Mouse (Mus musculus) retina, adult 2 months (tissue): ENCODE measurements around the gene Creb3l4.
"Not testable (repeated sequence)": the region's sequence is repeated elsewhere in the genome, so short reads cannot be mapped to it uniquely, and the experiment has no call there.

Experiments used
- DNase-seq: peaks from one replicate; pipeline ENCODE4 v3.0.0-alpha.2; 2012; ENCODE audit warnings: low read depth, low spot score

The Creb3l4 gene

GRCm38 (mm10) chr3:90265034-90265931, 22.0 kb upstream of the Creb3l4 start, which contains the start of gene Dennd4b:
Gene Dennd4b, plus strand, starts transcription at chr3:90265185.
- DNase-seq: peak; percentile 71

- no peak for DNase-seq
Measured at GRCm38 (mm10) chr3:90264687-90265033, 21.3 kb upstream of the Creb3l4 start.

GRCm38 (mm10) chr3:90263121-90263771, 19.9 kb upstream of the Creb3l4 start:
- no peak for DNase-seq

GRCm38 (mm10) chr3:90258521-90258920, 15.2 kb upstream of the Creb3l4 start:
- DNase-seq: no peak

- no peak for DNase-seq
Measured at GRCm38 (mm10) chr3:90256731-90257530, 13.6 kb upstream of the Creb3l4 start.

- DNase-seq: no peak
Measured at GRCm38 (mm10) chr3:90255784-90256353, 12.6 kb upstream of the Creb3l4 start.

- DNase-seq: no peak
Measured at GRCm38 (mm10) chr3:90255194-90255565, 11.9 kb upstream of the Creb3l4 start.

GRCm38 (mm10) chr3:90254419-90255193, 11.3 kb upstream of the Creb3l4 start:
- no peak for DNase-seq

- DNase-seq: peak; percentile 93
Measured at GRCm38 (mm10) chr3:90253653-90254418, 10.5 kb upstream of the Creb3l4 start, which contains the start of gene Crtc2. Gene Crtc2, plus strand, starts transcription at chr3:90254163.

- DNase-seq: not testable (repeated sequence)
Measured at GRCm38 (mm10) chr3:90253174-90253573, 9.9 kb upstream of the Creb3l4 start.

GRCm38 (mm10) chr3:90252659-90253058, 9.3 kb upstream of the Creb3l4 start:
- DNase-seq: not testable (repeated sequence)

GRCm38 (mm10) chr3:90251731-90252226, 8.5 kb upstream of the Creb3l4 start:
- DNase-seq: not testable (repeated sequence)

- no peak for DNase-seq
Measured at GRCm38 (mm10) chr3:90250791-90251190, 7.5 kb upstream of the Creb3l4 start.

GRCm38 (mm10) chr3:90248746-90249100, 5.4 kb upstream of the Creb3l4 start:
- DNase-seq: no peak

- peak; percentile 76 for DNase-seq
Measured at GRCm38 (mm10) chr3:90247960-90248745, 4.8 kb upstream of the Creb3l4 start, which contains the start of gene Slc39a1. Gene Slc39a1, plus strand, starts transcription at chr3:90248172.

GRCm38 (mm10) chr3:90247630-90247959, 4.3 kb upstream of the Creb3l4 start:
- DNase-seq: no peak

- no peak for DNase-seq
Measured at GRCm38 (mm10) chr3:90245406-90245805, 2.1 kb upstream of the Creb3l4 start.

- DNase-seq: no peak
Measured at GRCm38 (mm10) chr3:90241669-90242358, 1.5 kb downstream of the Creb3l4 start.

GRCm38 (mm10) chr3:90241251-90241650, 2.1 kb downstream of the Creb3l4 start:
- DNase-seq: no peak
